ENCODE assay signal across 16 mouse cellular contexts in genomic region chr9:102637115-102637514, GRCm38 (mm10). TPM values are rescaled to one million over a fixed set of nuclear protein-coding genes. Genes with fewer than 3 reads are reported as not detected.
DNase-seq lines count a peak whose midpoint lies in the region; ATAC-seq and TF ChIP-seq lines count a peak whose summit lies in the region.
"Had no signal": no experiment of that assay in that cellular context is flagged by ENCODE, and none has a peak within 500 bp of the region (broad histone marks: within the 10 kb centered on the region; RNA-seq: fewer than 3 reads in every experiment).

No protein-coding gene starts in this region.

- no peak overlapping the region for H3K4me3 ChIP-seq in forebrain, embryonic 12.5 days (replicated peaks)
- no peak overlapping the region for H3K4me3 ChIP-seq in forebrain, embryonic 15.5 days
- H3K4me3 ChIP-seq in lung, postnatal 0 days (ENCODE audit: low read depth, low read length) = no peak overlapping the region
- no peak overlapping the region for H3K4me3 ChIP-seq in stomach, postnatal 0 days (ENCODE audit: low read depth, low read length)
- H3K4me3 ChIP-seq: erythroblast, embryonic 14.5 days; heart, adult 2 months; heart, embryonic 15.5 days; left cerebral cortex, adult 2 months; limb, embryonic 15.5 days; liver, embryonic 15.5 days; midbrain, embryonic 13.5 days had no signal

- H3K36me3 ChIP-seq in forebrain, embryonic 12.5 days (replicated peaks) = peaks cover 11% of the 10 kb centered on the region
- H3K36me3 ChIP-seq in forebrain, embryonic 15.5 days = peaks cover 9% of the 10 kb centered on the region; the same call in 1 of the 2 replicates
- H3K36me3 ChIP-seq in lung, postnatal 0 days (ENCODE audit: insufficient read depth, low read length) = no peaks in the 10 kb centered on the region; the same call in 1 of the 2 replicates
- no peaks in the 10 kb centered on the region for H3K36me3 ChIP-seq in stomach, postnatal 0 days (ENCODE audit: control insufficient read depth, insufficient read depth, low read length)
- H3K36me3 ChIP-seq: heart, embryonic 15.5 days had no signal

- WGBS in forebrain, embryonic 12.5 days = 85% methylated on average over 4 of the region's 4 CpGs
- 74% methylated on average over 4 of the region's 4 CpGs for WGBS in forebrain, embryonic 15.5 days
- 26% methylated on average over 4 of the region's 4 CpGs for WGBS in lung, postnatal 0 days
- 26% methylated on average over 4 of the region's 4 CpGs for WGBS in stomach, postnatal 0 days

- no peak overlapping the region for H3K9ac ChIP-seq in forebrain, embryonic 12.5 days
- H3K9ac ChIP-seq in forebrain, embryonic 15.5 days (replicated peaks) = no peak overlapping the region
- no peak overlapping the region for H3K9ac ChIP-seq in lung, postnatal 0 days (replicated peaks; ENCODE audit: low read depth)
- H3K9ac ChIP-seq in stomach, postnatal 0 days (ENCODE audit: low read length) = no peak overlapping the region
- H3K9ac ChIP-seq: heart, embryonic 15.5 days; limb, embryonic 15.5 days; liver, embryonic 15.5 days; midbrain, embryonic 13.5 days had no signal

- 0 out of 2 replicates have a peak, but pooled peaks have one; percentile 18 for TF ChIP-seq EP300 in lung, postnatal 0 days (IDR thresholded peaks at IDR 0.05)
- TF ChIP-seq EP300 in stomach, postnatal 0 days (optimal IDR thresholded peaks at IDR 0.05) = peak; percentile 36

- H3K27me3 ChIP-seq in forebrain, embryonic 12.5 days = no peaks in the 10 kb centered on the region
- no peaks in the 10 kb centered on the region for H3K27me3 ChIP-seq in forebrain, embryonic 15.5 days
- no peaks in the 10 kb centered on the region for H3K27me3 ChIP-seq in lung, postnatal 0 days (replicated peaks; ENCODE audit: insufficient read depth, low read length)
- no peaks in the 10 kb centered on the region for H3K27me3 ChIP-seq in stomach, postnatal 0 days (ENCODE audit: control insufficient read depth, insufficient read depth, low read length)
- H3K27me3 ChIP-seq: heart, embryonic 15.5 days; limb, embryonic 15.5 days; liver, embryonic 15.5 days; midbrain, embryonic 13.5 days had no signal

- H3K4me1 ChIP-seq in forebrain, embryonic 12.5 days = peaks cover 18% of the 10 kb centered on the region; the same call in 1 of the 2 replicates
- H3K4me1 ChIP-seq in forebrain, embryonic 15.5 days = no peaks in the 10 kb centered on the region
- H3K4me1 ChIP-seq in lung, postnatal 0 days (ENCODE audit: insufficient read depth, low read depth, low read length) = peaks cover 6% of the 10 kb centered on the region; the same call in 1 of the 2 replicates
- H3K4me1 ChIP-seq in stomach, postnatal 0 days (replicated peaks; ENCODE audit: control insufficient read depth, insufficient read depth) = no peaks in the 10 kb centered on the region; the same call in 1 of the 2 replicates
- H3K4me1 ChIP-seq: liver, embryonic 15.5 days had no signal

- peaks cover 2% of the 10 kb centered on the region; the same call in 1 of the 2 replicates for H3K9me3 ChIP-seq in forebrain, embryonic 12.5 days
- H3K9me3 ChIP-seq in forebrain, embryonic 15.5 days = no peaks in the 10 kb centered on the region
- H3K9me3 ChIP-seq in lung, postnatal 0 days (ENCODE audit: low read length) = no peaks in the 10 kb centered on the region
- H3K9me3 ChIP-seq in stomach, postnatal 0 days (ENCODE audit: control insufficient read depth, low read length) = no peaks in the 10 kb centered on the region
- H3K9me3 ChIP-seq: heart, embryonic 15.5 days; limb, embryonic 15.5 days; liver, embryonic 15.5 days; midbrain, embryonic 13.5 days had no signal

- H3K27ac ChIP-seq in forebrain, embryonic 12.5 days = no peak overlapping the region
- H3K27ac ChIP-seq in forebrain, embryonic 15.5 days (replicated peaks) = no peak overlapping the region
- no peak overlapping the region for H3K27ac ChIP-seq in lung, postnatal 0 days (ENCODE audit: low read length)
- no peak overlapping the region for H3K27ac ChIP-seq in stomach, postnatal 0 days (replicated peaks)
- H3K27ac ChIP-seq: heart, adult 2 months; heart, embryonic 15.5 days; left cerebral cortex, adult 2 months; limb, embryonic 15.5 days; liver, embryonic 15.5 days; midbrain, embryonic 13.5 days had no signal

- no peak overlapping the region for H3K4me2 ChIP-seq in forebrain, embryonic 12.5 days
- no peak overlapping the region for H3K4me2 ChIP-seq in forebrain, embryonic 15.5 days (replicated peaks)
- no peak overlapping the region for H3K4me2 ChIP-seq in lung, postnatal 0 days (replicated peaks; ENCODE audit: low read depth, low read length)
- no peak overlapping the region for H3K4me2 ChIP-seq in stomach, postnatal 0 days (replicated peaks; ENCODE audit: low read depth)
- H3K4me2 ChIP-seq: heart, embryonic 15.5 days; limb, embryonic 15.5 days; liver, embryonic 15.5 days; midbrain, embryonic 13.5 days had no signal

- DNase-seq in lung, adult 18-20 months = peak; percentile 74 to 84
- no peak for DNase-seq in lung, postnatal 10 days
- DNase-seq in lung, postnatal 0 days (ENCODE audit: low spot score) = peak; percentile 68
- DNase-seq in stomach, postnatal 0 days (ENCODE audit: low spot score) = no peak
- no peak for DNase-seq in thymus, postnatal 4 days
- DNase-seq in layer of hippocampus, postnatal 36 days = no peak
- DNase-seq: layer of hippocampus, adult 9-11 months had no signal

- TF ChIP-seq CTCF in lung, postnatal 0 days (IDR thresholded peaks at IDR 0.05) = no peak
- TF ChIP-seq CTCF in stomach, postnatal 0 days (IDR thresholded peaks at IDR 0.05; ENCODE audit: low read depth) = no peak

- 0 out of 2 replicates have a peak, but pooled peaks have one; percentile 21 for ATAC-seq in forebrain, embryonic 12.5 days (ENCODE audit: low FRiP score)
- no peak for ATAC-seq in forebrain, embryonic 15.5 days (replicated peaks)
- ATAC-seq in lung, postnatal 0 days = peak; percentile 54
- ATAC-seq in stomach, postnatal 0 days (ENCODE audit: low FRiP score, low TSS enrichment) = 0 out of 2 replicates have a peak, but pooled peaks have one; percentile 19

RNA-seq across cellular contexts. Expression of gene Cep63, which starts 10.8 kb away (rescaled TPM):
- polyA plus RNA-seq in forebrain, embryonic 12.5 days (2016; fragmentation: Nextera tagmentation; extraction: Ambion mirVana) = 61.7 and 66.1 TPM in 2 replicates
- 48.1 and 49.6 TPM in 2 replicates for polyA plus RNA-seq in forebrain, embryonic 15.5 days (2015; fragmentation: Nextera tagmentation; extraction: Ambion mirVana)
- 33.8 and 35.3 TPM in 2 replicates for polyA plus RNA-seq in lung, postnatal 0 days (2015; fragmentation: Nextera tagmentation; extraction: Ambion mirVana)
- polyA plus RNA-seq in stomach, postnatal 0 days (2015; fragmentation: Nextera tagmentation; extraction: Ambion mirVana) = 24.4 and 27.8 TPM in 2 replicates
- 10 to 100 TPM; 29.5 to 31.0 TPM for total RNA-seq in layer of hippocampus, postnatal 36 days (2021)

RNA-seq across cellular contexts. Expression of gene Anapc13, which starts 11.0 kb away (rescaled TPM):
- 183 and 199 TPM in 2 replicates for polyA plus RNA-seq in forebrain, embryonic 12.5 days (2016; fragmentation: Nextera tagmentation; extraction: Ambion mirVana)
- polyA plus RNA-seq in forebrain, embryonic 15.5 days (2015; fragmentation: Nextera tagmentation; extraction: Ambion mirVana) = 148 and 166 TPM in 2 replicates
- 140 and 151 TPM in 2 replicates for polyA plus RNA-seq in lung, postnatal 0 days (2015; fragmentation: Nextera tagmentation; extraction: Ambion mirVana)
- 172 and 179 TPM in 2 replicates for polyA plus RNA-seq in stomach, postnatal 0 days (2015; fragmentation: Nextera tagmentation; extraction: Ambion mirVana)
- 100 to 1,000 TPM; 100 to 111 TPM for total RNA-seq in layer of hippocampus, postnatal 36 days (2021)

Comparison
In these comparisons a context has a peak if more than half of its experiments do, and no peak if none do; other contexts are left out.
1. DNase-seq: peak in lung, adult 18-20 months (2 of 2) and lung, postnatal 0 days (single experiment); none in lung, postnatal 10 days (single experiment), stomach, postnatal 0 days (single experiment), thymus, postnatal 4 days (single experiment) and layer of hippocampus, postnatal 36 days (0 of 2).